Mouse (Mus musculus) embryonic facial prominence, embryonic 13.5 days (tissue): Measurements from ENCODE around the gene Slc9a9. TPM values are rescaled to one million over a fixed set of nuclear protein-coding genes. Genes with fewer than 3 reads are reported as not detected.

ENCODE experiments used
- ATAC-seq: fragments of 200-750 bp; cut with Nextera tagmentation; 2 replicates; pipeline ENCODE4 v1.8.0; 2017; ENCODE audit warnings: low read depth; ENCODE audit not compliant: insufficient number of reproducible peaks, insufficient read depth, low FRiP score, low TSS enrichment
- H3K27ac ChIP-seq: fragments of 300-500 bp; sonication (generic); 2 replicates; pipeline ENCODE4 v1.5.1; 2015; ENCODE audit warnings: moderate library complexity, mild to moderate bottlenecking, inconsistent platforms
- H3K27me3 ChIP-seq: fragments of 300-500 bp; sonication (generic); 2 replicates; pipeline ENCODE4 v1.6.1; 2015; ENCODE audit warnings: mild to moderate bottlenecking, inconsistent platforms
- H3K36me3 ChIP-seq: fragments of 300-500 bp; sonication (generic); 2 replicates; pipeline ENCODE4 v1.6.1; 2015; ENCODE audit warnings: mild to moderate bottlenecking, inconsistent platforms
- H3K4me1 ChIP-seq: fragments of 300-500 bp; sonication (generic); 2 replicates; pipeline ENCODE4 v1.6.1; 2015; ENCODE audit warnings: inconsistent platforms
- H3K4me2 ChIP-seq: fragments of 300-500 bp; sonication (generic); 2 replicates; pipeline ENCODE4 v1.6.1; 2015; ENCODE audit warnings: moderate library complexity, mild to moderate bottlenecking, inconsistent platforms
- H3K4me3 ChIP-seq: fragments of 300-500 bp; sonication (generic); 2 replicates; pipeline ENCODE4 v1.5.1; 2015; ENCODE audit warnings: mild to moderate bottlenecking, inconsistent platforms
- H3K9ac ChIP-seq: fragments of 300-500 bp; sonication (generic); 2 replicates; pipeline ENCODE4 v1.6.1; 2015; ENCODE audit warnings: mild to moderate bottlenecking, inconsistent platforms
- H3K9me3 ChIP-seq: fragments of 300-500 bp; sonication (generic); 2 replicates; pipeline ENCODE4 v1.6.1; 2016; ENCODE audit warnings: inconsistent platforms
- WGBS: fragments of 180-500 bp; shearing (Covaris S2); methylation state at CpG from one replicate; pipeline ENCODE4 v1.1.7; 2015; ENCODE audit warnings: mixed read lengths; 5-methylcytosine and 5-hydroxymethylcytosine counted together
- polyA plus RNA-seq: library from polyadenylated mRNA; unstranded; fragments of >200 nt; fragmentation: Nextera tagmentation; extraction: Ambion mirVana; gene quantifications from 2 replicates; pipeline ENCODE4 v1.2.1, GENCODE M21; 2015

Gene Slc9a9
- polyA plus RNA-seq, 1 experiment from 2014 or later: 5.2 TPM

- Histone ChIP-seq H3K9me3 (no peaks in the 10 kb centered on the region), H3K36me3 (no peaks in the 10 kb centered on the region), H3K27me3 (no peaks in the 10 kb centered on the region), H3K4me2 (no peak overlapping the region), H3K4me1 (peaks cover 1% of the 10 kb centered on the region; the same call in 1 of the 2 replicates), H3K27ac (no peak overlapping the region), H3K4me3 (no peak overlapping the region), H3K9ac (no peak overlapping the region)
- 67% methylated on average over 2 of the region's 2 CpGs for WGBS
- ATAC-seq: 0 out of 2 replicates have a peak, but pooled peaks have one; percentile 48
These were observed 16.7 kb downstream of the Slc9a9 start for GRCm38 (mm10) chr9:94686380-94686779.

- no peaks in the 10 kb centered on the region for H3K27me3 ChIP-seq
- 93% methylated on average over 1 of the region's 1 CpGs for WGBS
- no peak for ATAC-seq
- no peak overlapping the region for H3K9ac ChIP-seq
- no peaks in the 10 kb centered on the region for H3K36me3 ChIP-seq
- H3K4me2 ChIP-seq: no peak overlapping the region
- H3K4me1 ChIP-seq: peaks cover 11% of the 10 kb centered on the region
- no peak overlapping the region for H3K4me3 ChIP-seq
- no peaks in the 10 kb centered on the region for H3K9me3 ChIP-seq
- no peak overlapping the region for H3K27ac ChIP-seq
These were observed 17.6 kb downstream of the Slc9a9 start for GRCm38 (mm10) chr9:94687203-94687859.

GRCm38 (mm10) chr9:94691311-94692087, 21.8 kb downstream of the Slc9a9 start:
- Histone ChIP-seq H3K27ac (no peak overlapping the region; the same call in 1 of the 2 replicates), H3K9me3 (no peaks in the 10 kb centered on the region), H3K4me3 (no peak overlapping the region), H3K27me3 (no peaks in the 10 kb centered on the region), H3K4me2 (no peak overlapping the region), H3K36me3 (no peaks in the 10 kb centered on the region), H3K4me1 (peaks cover 13% of the 10 kb centered on the region), H3K9ac (no peak overlapping the region)
- WGBS: 50% methylated on average over 10 of the region's 10 CpGs
- ATAC-seq: no peak

GRCm38 (mm10) chr9:94692122-94692521, 22.4 kb downstream of the Slc9a9 start:
- H3K27ac ChIP-seq: no peak overlapping the region; the same call in 1 of the 2 replicates
- no peaks in the 10 kb centered on the region for H3K27me3 ChIP-seq
- H3K4me2 ChIP-seq: no peak overlapping the region
- 25% methylated on average over 7 of the region's 7 CpGs for WGBS
- H3K4me3 ChIP-seq: no peak overlapping the region
- H3K36me3 ChIP-seq: no peaks in the 10 kb centered on the region
- H3K9me3 ChIP-seq: no peaks in the 10 kb centered on the region
- no peak for ATAC-seq
- H3K9ac ChIP-seq: no peak overlapping the region
- peaks cover 17% of the 10 kb centered on the region for H3K4me1 ChIP-seq

- WGBS: 82% methylated on average over 4 of the region's 4 CpGs
- no peak for ATAC-seq
- H3K9ac ChIP-seq: no peak overlapping the region
- H3K27ac ChIP-seq: no peak overlapping the region
- H3K4me2 ChIP-seq: no peak overlapping the region
- H3K9me3 ChIP-seq: no peaks in the 10 kb centered on the region
- no peaks in the 10 kb centered on the region for H3K27me3 ChIP-seq
- H3K36me3 ChIP-seq: no peaks in the 10 kb centered on the region
- H3K4me1 ChIP-seq: peaks cover 17% of the 10 kb centered on the region
- H3K4me3 ChIP-seq: no peak overlapping the region
These were observed 24.5 kb downstream of the Slc9a9 start for GRCm38 (mm10) chr9:94694243-94694642.

- H3K9me3 ChIP-seq: no peaks in the 10 kb centered on the region
- H3K27me3 ChIP-seq: no peaks in the 10 kb centered on the region
- H3K9ac ChIP-seq: no peak overlapping the region
- no peaks in the 10 kb centered on the region for H3K36me3 ChIP-seq
- 66% methylated on average over 3 of the region's 3 CpGs for WGBS
- H3K4me1 ChIP-seq: peaks cover 17% of the 10 kb centered on the region
- H3K4me2 ChIP-seq: no peak overlapping the region
- H3K4me3 ChIP-seq: no peak overlapping the region
- H3K27ac ChIP-seq: no peak overlapping the region
- ATAC-seq: no peak
These were observed 25.3 kb downstream of the Slc9a9 start for GRCm38 (mm10) chr9:94694983-94695382.

GRCm38 (mm10) chr9:94696539-94697079, 26.9 kb downstream of the Slc9a9 start:
- ATAC-seq: no peak
- 57% methylated on average over 9 of the region's 9 CpGs for WGBS

GRCm38 (mm10) chr9:94698175-94698574, 28.5 kb downstream of the Slc9a9 start:
- H3K27me3 ChIP-seq: no peaks in the 10 kb centered on the region
- WGBS: 81% methylated on average over 2 of the region's 2 CpGs
- H3K4me1 ChIP-seq: peaks cover 19% of the 10 kb centered on the region
- H3K36me3 ChIP-seq: no peaks in the 10 kb centered on the region
- H3K4me3 ChIP-seq: no peak overlapping the region
- H3K27ac ChIP-seq: no peak overlapping the region
- H3K9ac ChIP-seq: no peak overlapping the region
- no peak overlapping the region for H3K4me2 ChIP-seq
- no peak for ATAC-seq
- H3K9me3 ChIP-seq: no peaks in the 10 kb centered on the region

More at GRCm38 (mm10) chr9:94696539-94697079, 26.9 kb downstream of the Slc9a9 start:
- Histone ChIP-seq H3K4me2 (no peak overlapping the region), H3K27me3 (no peaks in the 10 kb centered on the region), H3K27ac (no peak overlapping the region), H3K9me3 (no peaks in the 10 kb centered on the region), H3K4me3 (no peak overlapping the region), H3K4me1 (peaks cover 24% of the 10 kb centered on the region), H3K36me3 (no peaks in the 10 kb centered on the region), H3K9ac (no peak overlapping the region)

- H3K9ac ChIP-seq: no peak overlapping the region
- 82% methylated on average over 1 of the region's 1 CpGs for WGBS
- no peak overlapping the region for H3K4me2 ChIP-seq
- H3K36me3 ChIP-seq: no peaks in the 10 kb centered on the region
- ATAC-seq: peak; percentile 65; the same call in 1 of the 2 replicates
- H3K4me3 ChIP-seq: no peak overlapping the region
- peaks cover 19% of the 10 kb centered on the region for H3K4me1 ChIP-seq
- no peak overlapping the region for H3K27ac ChIP-seq
- no peaks in the 10 kb centered on the region for H3K27me3 ChIP-seq
- H3K9me3 ChIP-seq: no peaks in the 10 kb centered on the region
These were observed 30.8 kb downstream of the Slc9a9 start for GRCm38 (mm10) chr9:94700549-94700948.

- 22% methylated on average over 6 of the region's 6 CpGs for WGBS
- H3K9me3 ChIP-seq: no peaks in the 10 kb centered on the region
- no peak overlapping the region for H3K9ac ChIP-seq
- peak overlapping the region; percentile 33; the same call in 1 of the 2 replicates for H3K27ac ChIP-seq
- ATAC-seq: no peak; the same call in 1 of the 2 replicates
- H3K36me3 ChIP-seq: no peaks in the 10 kb centered on the region
- no peak overlapping the region; the same call in 1 of the 2 replicates for H3K4me2 ChIP-seq
- no peak overlapping the region for H3K4me3 ChIP-seq
- no peaks in the 10 kb centered on the region for H3K27me3 ChIP-seq
- H3K4me1 ChIP-seq: peaks cover 18% of the 10 kb centered on the region
These were observed 31.6 kb downstream of the Slc9a9 start for GRCm38 (mm10) chr9:94701193-94701869.

GRCm38 (mm10) chr9:94701965-94702634, 32.4 kb downstream of the Slc9a9 start:
- 28% methylated on average over 10 of the region's 10 CpGs for WGBS
- no peak for ATAC-seq
- H3K27ac ChIP-seq: no peak overlapping the region
- H3K4me2 ChIP-seq: no peak overlapping the region
- H3K4me1 ChIP-seq: peaks cover 13% of the 10 kb centered on the region
- H3K9ac ChIP-seq: no peak overlapping the region
- H3K27me3 ChIP-seq: no peaks in the 10 kb centered on the region
- no peaks in the 10 kb centered on the region for H3K9me3 ChIP-seq
- no peaks in the 10 kb centered on the region for H3K36me3 ChIP-seq
- H3K4me3 ChIP-seq: no peak overlapping the region
